Mouse (Mus musculus) kidney, adult 11 months (tissue): Measurements from ENCODE around the gene Serpina3g.

Experiments used
- DNase-seq: peaks from one replicate; pipeline ENCODE4 v3.0.0; 2022

Serpina3g gene

GRCm38 (mm10) chr12:104288336-104288735 is 52.3 kb downstream of the Serpina3g start:
- DNase-seq, result no peak

DNA sequence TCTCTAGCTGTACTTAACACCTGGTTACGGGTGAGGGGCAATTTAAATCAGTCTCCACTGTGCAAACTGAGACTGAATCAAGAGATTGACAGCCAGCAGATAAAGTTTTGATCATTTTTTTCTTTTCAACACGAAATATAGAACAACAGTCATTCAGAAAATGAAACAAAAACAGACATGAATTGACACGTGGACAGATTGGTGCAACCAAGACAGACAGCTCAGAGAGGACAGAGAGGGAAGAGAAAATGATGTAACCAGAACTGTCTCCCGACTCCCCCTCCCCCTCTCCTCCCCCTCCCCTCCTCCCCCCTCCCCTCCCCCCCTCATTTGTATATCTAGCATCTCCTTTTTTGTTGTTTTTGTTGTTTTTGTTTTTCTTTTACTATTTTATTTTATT is 53.8 kb downstream of the Serpina3g start:
- no peak for DNase-seq
